Mouse (Mus musculus) kidney, embryonic 14.5 days (tissue): Measurements from ENCODE around the gene St6galnac3. TPM values are rescaled to one million over a fixed set of nuclear protein-coding genes. Genes with fewer than 3 reads are reported as not detected.

ENCODE experiments used
- ATAC-seq: fragments of 200-750 bp; cut with Nextera tagmentation; 2 replicates; pipeline ENCODE4 v1.8.0; 2017; ENCODE audit warnings: moderate number of reproducible peaks, mild to moderate bottlenecking, moderate TSS enrichment, moderate library complexity; ENCODE audit not compliant: low FRiP score, low TSS enrichment
- H3K27ac ChIP-seq: fragments of 300-500 bp; sonication (generic); 2 replicates; pipeline ENCODE4 v1.5.1; 2014; ENCODE audit warnings: low read depth, mild to moderate bottlenecking, low read length, moderate library complexity, mixed read lengths
- H3K27me3 ChIP-seq: fragments of 300-500 bp; sonication (generic); 2 replicates; pipeline ENCODE4 v1.6.1; 2014; ENCODE audit warnings: mild to moderate bottlenecking, low read length; ENCODE audit not compliant: control insufficient read depth, insufficient read depth
- H3K36me3 ChIP-seq: fragments of 300-500 bp; sonication (generic); 2 replicates; pipeline ENCODE4 v1.6.1; 2014; ENCODE audit warnings: low read length, mixed read lengths; ENCODE audit not compliant: control insufficient read depth, insufficient read depth
- H3K4me1 ChIP-seq: fragments of 300-500 bp; sonication (generic); 2 replicates; pipeline ENCODE4 v1.6.1; 2014; ENCODE audit warnings: low read length, mixed read lengths; ENCODE audit not compliant: control insufficient read depth, insufficient read depth
- H3K4me2 ChIP-seq: fragments of 300-500 bp; sonication (generic); replicated peaks from 2 replicates; pipeline ENCODE4 v1.6.1; 2014; ENCODE audit warnings: low read depth, mild to moderate bottlenecking, low read length
- H3K4me3 ChIP-seq: fragments of 300-500 bp; sonication (generic); 2 replicates; pipeline ENCODE4 v1.5.1; 2014; ENCODE audit warnings: mild to moderate bottlenecking, low read length
- H3K9ac ChIP-seq: fragments of 300-500 bp; sonication (generic); 2 replicates; pipeline ENCODE4 v1.6.1; 2014; ENCODE audit warnings: low read depth, mild to moderate bottlenecking, low read length, moderate library complexity
- H3K9me3 ChIP-seq: fragments of 300-500 bp; sonication (generic); 2 replicates; pipeline ENCODE4 v1.6.1; 2016; ENCODE audit warnings: low read length; ENCODE audit not compliant: control insufficient read depth
- WGBS: fragments of 180-500 bp; shearing (Covaris S2); extraction: QIAGEN DNeasy Blood & Tissue Kit; methylation state at CpG from one replicate; pipeline ENCODE4 v1.1.7; 2014; 5-methylcytosine and 5-hydroxymethylcytosine counted together
- polyA plus RNA-seq: library from polyadenylated mRNA; unstranded; fragments of >200 nt; fragmentation: Nextera tagmentation; extraction: Ambion mirVana; gene quantifications from 2 replicates; pipeline ENCODE4 v1.2.1, GENCODE M21; 2014

Gene St6galnac3
- polyA plus RNA-seq, 1 experiment from 2014 or later, result 63.8 TPM

DNA sequence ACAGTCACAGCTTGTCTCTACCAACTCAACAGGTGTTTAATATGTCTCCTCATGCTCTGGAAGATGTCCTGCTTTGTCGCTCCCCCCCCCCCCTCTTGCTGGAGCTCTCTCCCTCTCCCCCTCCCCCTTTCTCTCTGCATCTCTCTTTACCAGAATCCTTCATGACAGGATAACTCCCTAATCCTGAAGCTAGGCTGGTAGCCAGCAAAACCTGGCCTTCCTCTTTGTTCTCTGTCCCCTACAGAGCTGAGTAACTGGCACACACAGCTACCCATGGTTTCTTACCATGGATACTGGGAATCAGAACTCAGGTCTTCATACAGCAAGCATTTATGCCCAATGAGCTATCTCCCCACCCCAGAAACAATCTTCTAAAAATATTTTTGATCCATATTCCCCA, 87.6 kb downstream of the St6galnac3 start:
- Histone ChIP-seq H3K27me3 (no peaks in the 10 kb centered on the region), H3K9me3 (no peaks in the 10 kb centered on the region), H3K27ac (no peak overlapping the region), H3K4me2 (no peak overlapping the region), H3K9ac (no peak overlapping the region), H3K4me1 (0 out of 2 replicates have a peak, but pooled peaks cover 8% of the 10 kb centered on the region), H3K36me3 (no peaks in the 10 kb centered on the region), H3K4me3 (no peak overlapping the region)
- WGBS, result no CpG with 5 or more reads among the region's 1 CpGs
- no peak for ATAC-seq

DNA sequence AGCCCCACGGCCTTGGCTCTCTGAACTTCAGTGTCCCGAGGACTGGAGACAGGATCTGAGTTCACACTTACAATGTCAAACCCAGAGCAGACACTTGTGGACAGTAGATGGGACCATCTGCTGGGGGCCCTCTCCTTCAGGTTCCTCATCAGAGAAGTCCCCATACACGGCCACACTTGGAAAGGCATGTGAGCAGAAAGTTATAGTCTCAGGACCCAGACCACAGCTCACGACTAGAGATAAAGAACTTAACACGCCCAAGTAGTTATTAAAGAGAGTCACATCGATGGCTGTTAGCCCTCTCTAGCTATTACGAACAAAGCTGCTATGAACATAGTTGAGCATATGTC, 88.2 kb downstream of the St6galnac3 start:
- WGBS, result 71% methylated on average over 7 of the region's 7 CpGs
- no peaks in the 10 kb centered on the region for H3K27me3 ChIP-seq
- 0 out of 2 replicates have a peak, but pooled peaks cover 8% of the 10 kb centered on the region for H3K4me1 ChIP-seq
- no peak overlapping the region for H3K4me3 ChIP-seq
- no peaks in the 10 kb centered on the region for H3K36me3 ChIP-seq
- no peak overlapping the region for H3K4me2 ChIP-seq
- no peak overlapping the region for H3K27ac ChIP-seq
- no peak overlapping the region for H3K9ac ChIP-seq
- no peaks in the 10 kb centered on the region for H3K9me3 ChIP-seq
- ATAC-seq, result no peak

DNA sequence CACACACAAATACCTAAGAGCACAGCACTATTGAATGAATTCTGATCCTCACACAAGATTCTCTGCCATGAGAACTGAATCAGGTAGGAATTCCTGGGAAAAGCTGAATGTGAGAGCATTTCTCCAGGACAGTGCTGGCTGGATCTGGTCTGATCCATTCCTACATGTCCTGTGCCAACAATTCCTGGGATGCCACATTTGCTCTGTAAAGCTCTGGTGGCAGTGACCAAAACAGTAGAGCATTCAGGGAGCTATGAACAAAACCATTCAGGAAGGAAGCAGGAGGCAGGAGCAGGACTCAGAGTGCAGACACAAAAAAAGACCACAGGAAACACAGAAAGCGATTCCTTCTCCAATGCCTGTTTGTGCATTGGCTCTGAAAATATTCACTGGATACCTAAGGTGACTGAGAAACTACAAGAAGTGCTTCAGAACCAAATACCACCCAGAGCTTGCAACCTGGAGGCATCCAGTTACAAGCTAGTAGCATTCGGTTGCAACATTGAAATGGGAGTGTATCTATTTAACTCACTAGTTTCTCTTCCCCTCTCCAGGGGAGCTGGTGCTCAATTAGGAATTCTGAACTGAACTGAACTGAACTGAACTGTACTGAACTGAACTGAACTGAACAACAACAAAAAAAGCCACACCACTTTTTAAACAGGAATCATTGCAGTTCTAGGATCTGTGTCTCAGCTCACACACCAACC, 88.7 kb downstream of the St6galnac3 start:
- H3K27me3 ChIP-seq, result no peaks in the 10 kb centered on the region
- no peak for ATAC-seq
- H3K4me2 ChIP-seq, result no peak overlapping the region
- H3K4me3 ChIP-seq, result no peak overlapping the region
- no peaks in the 10 kb centered on the region for H3K36me3 ChIP-seq
- H3K27ac ChIP-seq, result no peak overlapping the region
- H3K9ac ChIP-seq, result no peak overlapping the region
- 0 out of 2 replicates have a peak, but pooled peaks cover 8% of the 10 kb centered on the region for H3K4me1 ChIP-seq
- WGBS, result 48% methylated on average over 2 of the region's 2 CpGs
- no peaks in the 10 kb centered on the region for H3K9me3 ChIP-seq

DNA sequence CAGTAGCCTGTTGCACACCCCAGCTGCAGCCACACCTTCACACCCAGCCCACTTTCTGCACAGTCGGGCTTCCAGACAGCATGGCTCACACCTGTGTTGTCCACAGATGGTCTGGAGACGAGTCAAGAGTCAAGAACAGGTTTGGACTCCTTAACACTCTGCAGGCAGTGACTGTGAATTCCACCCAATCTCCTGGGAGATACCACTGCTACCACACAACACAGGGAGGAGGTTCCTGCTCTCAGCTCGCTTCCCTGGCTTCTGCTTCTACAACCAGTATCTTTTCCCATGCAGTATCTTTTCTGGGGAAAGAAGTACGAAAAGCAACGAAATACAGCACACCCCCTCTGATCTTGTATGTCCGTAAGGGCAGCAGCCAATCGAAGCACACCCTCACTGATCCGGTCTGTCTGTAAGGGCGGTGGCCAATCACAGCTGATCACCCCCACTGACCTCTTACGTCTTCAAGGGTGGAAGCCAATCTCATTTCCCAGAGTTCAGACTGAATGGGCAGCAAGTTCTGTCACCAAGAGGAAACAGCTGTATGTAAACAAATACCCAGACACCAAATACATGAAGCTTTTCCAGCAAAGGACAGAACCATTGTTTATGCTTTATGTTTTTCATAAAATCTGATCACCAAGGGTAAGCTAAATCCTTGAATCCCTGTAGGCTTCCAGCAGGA, 92.8 kb downstream of the St6galnac3 start:
- Histone ChIP-seq H3K4me3 (no peak overlapping the region), H3K27ac (no peak overlapping the region), H3K27me3 (no peaks in the 10 kb centered on the region), H3K9me3 (no peaks in the 10 kb centered on the region), H3K36me3 (no peaks in the 10 kb centered on the region), H3K4me1 (0 out of 2 replicates have a peak, but pooled peaks cover 8% of the 10 kb centered on the region), H3K4me2 (no peak overlapping the region), H3K9ac (no peak overlapping the region)
- no peak for ATAC-seq
- 79% methylated on average over 10 of the region's 10 CpGs for WGBS

DNA sequence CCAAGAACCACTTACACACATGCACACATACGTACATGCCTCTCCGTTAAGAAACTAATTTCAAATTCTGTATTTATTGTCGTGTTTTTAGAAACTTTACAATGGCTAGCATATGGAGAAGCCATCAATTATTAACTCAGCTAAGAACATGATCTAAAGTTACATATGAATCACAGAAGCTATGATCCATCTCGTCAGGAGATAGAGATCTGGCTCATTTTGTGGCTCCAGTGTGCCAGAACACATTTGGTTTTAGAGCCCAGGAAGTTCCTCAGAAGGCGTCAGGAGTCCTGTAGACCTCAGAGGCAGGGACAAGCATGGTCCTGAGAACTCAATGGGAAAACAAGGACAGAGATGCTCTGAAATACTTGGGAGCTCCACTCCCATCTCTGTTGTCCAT, 98.7 kb downstream of the St6galnac3 start:
- H3K27ac ChIP-seq, result no peak overlapping the region; the same call in 1 of the 2 replicates
- no peak overlapping the region for H3K4me3 ChIP-seq
- H3K36me3 ChIP-seq, result no peaks in the 10 kb centered on the region
- H3K4me1 ChIP-seq, result no peaks in the 10 kb centered on the region
- no peak overlapping the region for H3K4me2 ChIP-seq
- 59% methylated on average over 5 of the region's 5 CpGs for WGBS
- no peaks in the 10 kb centered on the region for H3K27me3 ChIP-seq
- no peak for ATAC-seq
- no peak overlapping the region for H3K9ac ChIP-seq
- no peaks in the 10 kb centered on the region for H3K9me3 ChIP-seq

DNA sequence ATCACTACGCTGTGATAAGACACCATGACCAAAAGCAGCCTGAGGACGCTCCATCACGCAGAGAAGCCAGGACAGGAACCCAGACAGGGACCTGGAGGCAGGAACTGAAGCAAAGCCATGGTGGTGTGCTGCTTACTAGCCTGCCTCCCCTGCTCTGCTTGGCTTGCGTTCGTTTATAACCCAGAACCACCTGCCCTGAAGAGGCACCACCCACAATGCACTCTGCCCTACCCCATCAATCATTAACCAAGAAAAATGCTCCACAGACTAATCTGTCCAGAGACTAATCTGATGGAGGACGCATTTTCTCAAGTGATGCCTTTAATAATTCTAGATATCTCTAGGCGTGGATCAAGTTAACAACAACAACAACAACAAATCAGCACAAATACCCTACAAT, 106.0 kb downstream of the St6galnac3 start:
- H3K27me3 ChIP-seq, result no peaks in the 10 kb centered on the region
- H3K36me3 ChIP-seq, result no peaks in the 10 kb centered on the region
- no peak overlapping the region for H3K4me3 ChIP-seq
- H3K4me1 ChIP-seq, result peaks cover 20% of the 10 kb centered on the region
- no peaks in the 10 kb centered on the region for H3K9me3 ChIP-seq
- WGBS, result 82% methylated on average over 7 of the region's 7 CpGs
- H3K27ac ChIP-seq, result no peak overlapping the region
- no peak overlapping the region for H3K9ac ChIP-seq
- H3K4me2 ChIP-seq, result no peak overlapping the region
- no peak for ATAC-seq

DNA sequence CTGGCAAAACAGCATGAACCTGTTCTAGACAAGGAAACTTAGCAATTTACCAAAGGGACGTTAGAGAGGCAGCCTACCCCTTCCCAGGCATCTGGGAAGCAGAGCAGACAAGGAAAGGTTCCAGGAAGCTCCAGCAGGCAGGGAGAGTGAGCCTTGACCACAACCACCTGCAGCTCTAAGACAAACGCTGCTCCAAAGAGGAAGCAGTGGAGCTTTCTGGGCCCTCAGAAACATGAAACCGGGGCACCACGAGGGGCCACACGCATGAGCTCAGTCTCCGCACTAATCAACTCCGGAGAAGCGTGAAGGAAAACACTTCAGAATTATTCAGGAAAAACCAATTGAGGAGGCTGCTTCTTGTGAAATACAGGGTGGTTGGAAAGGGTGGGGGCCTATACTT, 108.1 kb downstream of the St6galnac3 start:
- 19% methylated on average over 8 of the region's 8 CpGs for WGBS
- Histone ChIP-seq H3K36me3 (no peaks in the 10 kb centered on the region), H3K4me1 (peaks cover 20% of the 10 kb centered on the region), H3K4me3 (no peak overlapping the region), H3K27ac (no peak overlapping the region; the same call in 1 of the 2 replicates), H3K27me3 (no peaks in the 10 kb centered on the region), H3K4me2 (no peak overlapping the region), H3K9ac (no peak overlapping the region; the same call in 1 of the 2 replicates), H3K9me3 (no peaks in the 10 kb centered on the region)
- ATAC-seq, result peak; percentile 30

DNA sequence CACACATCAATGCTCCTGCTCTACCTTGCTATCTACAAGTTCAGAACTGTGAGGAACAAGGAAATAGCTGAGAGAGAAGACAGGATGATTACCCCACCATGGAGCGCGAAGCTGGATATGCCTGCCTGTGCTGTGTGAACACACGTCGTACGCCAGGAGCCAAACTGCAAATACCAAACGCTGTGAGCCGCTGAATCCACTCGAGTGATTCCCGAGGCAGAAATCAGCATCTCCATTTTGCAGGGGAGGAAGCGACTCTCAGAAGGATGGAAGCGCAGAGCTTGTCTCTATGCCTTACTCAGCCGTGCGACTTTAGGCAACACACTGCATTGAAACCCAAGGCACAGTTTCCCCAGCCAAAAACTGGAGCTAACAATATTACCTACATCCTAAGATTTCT, 114.7 kb downstream of the St6galnac3 start:
- H3K36me3 ChIP-seq, result no peaks in the 10 kb centered on the region
- WGBS, result 79% methylated on average over 13 of the region's 13 CpGs
- no peaks in the 10 kb centered on the region for H3K27me3 ChIP-seq
- H3K9ac ChIP-seq, result no peak overlapping the region
- H3K27ac ChIP-seq, result no peak overlapping the region
- no peak for ATAC-seq
- no peak overlapping the region for H3K4me3 ChIP-seq
- H3K4me2 ChIP-seq, result no peak overlapping the region
- H3K4me1 ChIP-seq, result peaks cover 7% of the 10 kb centered on the region
- H3K9me3 ChIP-seq, result no peaks in the 10 kb centered on the region

DNA sequence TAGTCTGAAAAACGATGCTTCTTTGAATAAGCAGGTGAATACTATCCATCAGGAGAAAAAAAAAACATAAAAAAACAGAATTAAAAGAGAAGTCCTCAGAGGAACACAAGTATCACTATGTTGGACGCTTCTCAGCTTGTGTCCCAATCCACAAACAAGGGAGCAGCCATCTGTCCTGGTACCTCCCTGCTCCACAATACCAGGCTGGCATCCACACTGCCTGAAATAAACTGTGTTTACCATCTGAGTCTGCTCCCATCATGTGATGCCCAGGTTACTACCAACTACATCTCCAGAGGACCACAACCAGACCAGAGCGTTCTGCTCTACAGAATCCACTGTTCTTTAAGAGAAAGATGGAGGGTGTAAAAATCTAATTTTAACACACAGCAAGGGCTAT, 118.6 kb downstream of the St6galnac3 start:
- no peak for ATAC-seq
- Histone ChIP-seq H3K27me3 (no peaks in the 10 kb centered on the region), H3K4me2 (no peak overlapping the region), H3K4me3 (no peak overlapping the region), H3K36me3 (no peaks in the 10 kb centered on the region), H3K9me3 (no peaks in the 10 kb centered on the region), H3K9ac (no peak overlapping the region), H3K27ac (no peak overlapping the region), H3K4me1 (peaks cover 7% of the 10 kb centered on the region)
- 77% methylated on average over 3 of the region's 3 CpGs for WGBS
